Mouse (Mus musculus) retina, embryonic 14.5 days (tissue): ENCODE data around the gene Phlpp1.

Source experiments
- DNase-seq: peaks from one replicate; pipeline ENCODE4 v3.0.0-alpha.2; 2015; ENCODE audit warnings: low spot score

Gene Phlpp1

DNA sequence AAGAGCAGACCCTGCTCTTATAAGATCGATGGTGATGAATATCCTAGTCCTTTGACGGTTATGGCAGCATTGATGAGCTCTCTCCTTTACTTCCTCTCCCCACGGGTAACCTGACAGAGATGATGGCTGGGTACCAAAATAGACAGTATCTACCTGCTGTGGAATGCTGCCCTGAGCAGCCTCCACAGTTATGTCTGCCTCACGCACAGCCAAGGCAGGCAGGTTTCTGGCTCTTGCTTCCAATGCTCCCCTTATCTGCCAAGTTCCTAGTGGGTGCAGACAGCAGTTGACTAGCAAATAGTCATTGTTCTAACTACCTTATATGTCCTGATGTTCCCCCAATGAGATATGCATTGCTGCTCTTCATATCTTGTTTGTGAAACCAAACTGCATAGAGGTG is 215.7 kb downstream of the Phlpp1 start:
- DNase-seq = no peak

DNA sequence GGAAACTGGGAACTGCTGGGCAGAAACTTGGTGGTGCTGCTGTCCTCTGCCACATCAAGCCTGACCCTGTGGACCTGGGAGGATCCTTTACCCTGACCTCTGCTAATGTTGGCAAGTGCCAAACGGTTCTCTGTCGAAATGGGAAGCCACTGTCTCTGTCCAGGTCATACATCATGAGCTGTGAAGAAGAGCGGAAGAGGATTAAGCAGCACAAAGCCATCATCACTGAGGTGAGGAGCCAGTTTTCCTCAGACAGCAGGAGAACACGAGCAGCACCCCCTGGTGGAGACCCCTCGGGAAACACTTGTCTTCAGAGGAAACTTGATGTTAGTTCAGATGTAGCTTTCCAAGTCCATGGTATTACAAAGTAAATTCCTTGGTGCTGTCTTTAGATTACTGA is 218.1 kb downstream of the Phlpp1 start:
- DNase-seq = peak; percentile 89

DNA sequence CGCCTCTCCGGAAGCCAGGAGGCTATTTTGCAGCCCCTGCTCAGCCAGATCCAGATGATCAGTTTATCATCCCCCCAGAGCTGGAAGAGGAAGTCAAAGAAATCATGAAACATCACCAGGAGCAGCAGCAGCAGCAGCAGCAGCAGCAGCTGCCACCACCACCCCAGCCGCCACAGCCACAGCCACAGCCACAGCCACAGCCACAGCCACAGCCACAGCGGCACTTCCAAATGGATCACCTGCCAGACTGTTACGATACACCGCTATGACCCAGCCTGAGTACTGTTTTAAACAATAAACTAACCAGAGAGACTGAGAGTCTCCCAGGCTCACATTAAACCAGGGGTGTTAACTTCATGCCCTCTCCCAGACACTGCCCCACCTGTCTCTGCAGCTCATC is 221.5 kb downstream of the Phlpp1 start:
- no peak for DNase-seq

DNA sequence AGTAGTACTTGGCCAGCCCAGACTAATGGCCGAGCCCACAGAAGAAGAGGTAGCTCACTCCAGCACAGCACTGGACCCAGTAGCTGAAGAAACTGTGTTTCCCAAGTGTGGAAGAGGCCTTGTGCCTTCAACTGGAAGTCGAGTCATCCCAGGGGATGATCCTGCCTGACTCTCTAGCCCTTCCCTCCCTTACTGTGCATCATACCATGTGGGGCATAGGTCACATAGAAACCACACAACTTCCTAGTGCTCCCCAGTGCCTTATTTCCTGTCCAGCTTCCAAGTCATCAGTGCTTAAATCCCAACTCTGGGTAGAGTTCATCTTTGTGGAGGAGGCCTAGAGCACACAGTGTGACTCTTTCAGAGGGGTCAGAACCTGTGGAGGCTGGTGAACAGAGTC is 223.1 kb downstream of the Phlpp1 start:
- DNase-seq = no peak

DNA sequence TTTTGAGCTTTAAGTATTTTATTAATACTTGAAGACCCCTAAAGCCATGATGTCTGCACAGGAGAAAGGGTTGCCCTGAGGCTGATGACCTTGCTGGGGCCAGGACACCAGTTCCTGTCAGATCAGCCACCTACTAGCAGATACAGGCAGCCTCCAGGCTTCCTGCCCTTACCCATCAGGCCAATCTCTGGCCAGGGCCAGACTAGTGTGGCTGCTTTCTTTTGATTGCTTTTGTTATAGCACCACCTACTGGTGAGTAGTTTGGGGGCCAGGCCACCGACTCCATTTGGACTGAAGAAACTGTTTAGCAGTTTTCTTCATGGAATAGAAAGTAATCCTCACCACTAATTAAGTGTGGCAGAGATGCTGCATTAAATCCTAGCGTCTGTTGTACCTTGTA is 223.9 kb downstream of the Phlpp1 start:
- peak; percentile 90 for DNase-seq

DNA sequence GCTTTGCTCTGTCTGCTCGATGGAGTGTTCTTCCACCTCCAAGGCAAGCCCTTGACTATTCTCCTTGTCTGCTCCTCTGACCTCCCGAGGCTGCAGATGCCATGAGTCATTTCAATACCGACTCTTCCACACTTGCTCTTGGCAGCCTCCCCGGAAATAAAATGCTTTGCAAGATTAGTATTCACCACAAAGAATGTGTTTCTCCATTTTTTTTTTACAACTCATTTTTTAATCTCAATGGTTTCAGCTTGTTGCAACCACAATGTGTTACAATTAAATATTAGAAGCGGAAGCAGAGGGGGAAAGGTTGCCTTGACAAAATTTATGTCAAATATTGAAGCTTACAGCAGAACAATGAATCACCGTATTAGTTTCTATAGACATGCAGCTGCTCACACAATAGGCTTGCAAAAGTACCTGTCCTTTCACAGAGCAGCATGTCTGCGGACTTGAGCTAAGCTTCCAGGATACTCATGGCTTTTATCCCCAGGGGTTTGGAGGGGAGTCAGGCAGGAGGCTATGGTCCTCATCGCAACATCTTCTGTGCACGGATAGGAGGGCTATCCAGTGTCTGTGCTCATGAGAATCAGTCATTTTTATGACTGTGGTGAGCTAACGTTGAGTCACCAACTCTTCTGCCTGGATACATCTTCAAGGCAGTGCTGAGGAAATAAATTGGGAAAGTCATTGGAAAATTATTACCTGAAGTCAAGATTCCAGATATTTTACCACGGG is 229.5 kb downstream of the Phlpp1 start:
- no peak for DNase-seq

DNA sequence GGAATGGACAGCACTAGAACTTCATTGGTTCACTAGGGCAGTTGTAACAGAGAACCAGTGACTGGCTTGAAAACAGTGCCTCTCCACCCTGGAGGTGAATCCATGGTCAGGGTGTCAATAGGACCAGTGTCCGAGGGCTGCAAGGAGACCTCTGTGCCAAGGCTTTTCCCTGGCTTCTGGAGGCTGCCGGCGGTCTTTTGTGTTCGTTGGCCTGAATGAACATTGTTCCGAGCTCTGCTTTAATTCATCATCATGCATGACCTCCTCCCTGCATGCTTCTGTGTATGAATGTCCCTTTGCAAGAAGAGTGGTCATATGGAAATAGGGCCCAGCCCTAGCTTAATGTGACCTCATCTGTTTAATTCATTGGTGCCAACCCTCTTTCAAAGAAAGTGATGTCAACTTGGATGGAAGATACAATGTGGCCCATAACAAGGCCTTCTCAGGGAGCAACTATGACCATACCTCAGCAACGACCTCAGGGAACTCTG is 231.5 kb downstream of the Phlpp1 start:
- DNase-seq = peak; percentile 74

DNA sequence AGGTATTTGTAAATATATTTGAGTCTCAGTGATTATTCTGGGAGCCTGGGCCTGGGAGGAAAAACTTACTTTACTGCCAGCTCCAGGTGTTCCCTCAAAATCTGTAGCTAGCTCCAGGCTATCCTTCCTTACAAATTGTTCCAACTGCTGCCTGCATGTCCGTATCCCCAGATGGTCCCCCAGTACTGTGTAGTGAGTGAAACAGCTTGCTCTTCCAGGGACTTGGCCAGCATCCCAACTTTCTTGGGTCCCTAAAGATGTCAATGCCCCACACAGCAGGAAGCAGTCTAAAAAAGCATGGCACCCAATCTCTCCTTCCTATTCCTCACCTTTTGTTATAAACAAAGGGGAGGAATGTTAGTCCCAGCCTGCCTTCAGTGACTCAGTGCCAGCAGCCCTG is 235.3 kb downstream of the Phlpp1 start:
- DNase-seq = no peak

DNA sequence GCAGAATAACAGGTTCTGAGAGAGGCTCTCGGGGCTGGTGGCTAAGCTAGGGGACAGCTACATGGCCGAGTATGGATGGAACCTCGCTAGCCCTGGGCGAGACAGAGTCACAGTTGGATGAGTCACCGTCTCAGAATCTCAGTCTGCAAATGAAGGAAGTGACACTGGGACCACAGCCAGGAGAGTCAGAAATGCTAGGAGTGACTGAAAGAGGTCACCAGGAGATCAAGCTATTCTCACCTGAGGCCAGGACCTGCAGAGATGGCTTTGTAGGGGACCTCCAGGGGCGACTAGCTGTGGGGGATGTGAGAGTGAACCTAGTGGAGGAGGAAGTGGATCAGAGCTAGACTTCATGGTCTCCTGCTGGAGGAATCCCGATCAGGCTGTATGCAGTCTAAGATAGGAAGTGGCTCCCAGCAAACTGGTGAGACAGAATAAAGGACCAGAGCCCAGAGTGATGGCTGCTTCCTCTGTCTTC is 236.4 kb downstream of the Phlpp1 start:
- DNase-seq = no peak

DNA sequence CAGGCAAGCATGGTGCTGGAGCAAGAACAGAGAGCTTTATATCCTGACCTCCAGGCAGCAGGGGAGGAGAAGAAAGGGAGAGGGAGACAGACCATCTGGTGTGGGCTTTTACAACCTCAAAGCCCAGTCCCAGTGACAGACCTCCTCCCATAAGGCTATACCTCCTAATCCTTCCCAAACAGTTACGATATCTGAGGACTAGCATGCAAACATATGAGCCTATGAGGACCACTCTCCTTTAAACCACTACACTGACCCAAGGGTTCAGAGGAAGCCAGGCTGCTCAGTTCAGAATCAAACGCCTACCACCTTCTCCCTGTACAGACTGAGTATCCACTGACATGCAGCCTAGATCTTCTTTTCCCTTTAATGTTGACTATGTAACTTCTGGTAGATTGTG is 239.3 kb downstream of the Phlpp1 start:
- DNase-seq = no peak

DNA sequence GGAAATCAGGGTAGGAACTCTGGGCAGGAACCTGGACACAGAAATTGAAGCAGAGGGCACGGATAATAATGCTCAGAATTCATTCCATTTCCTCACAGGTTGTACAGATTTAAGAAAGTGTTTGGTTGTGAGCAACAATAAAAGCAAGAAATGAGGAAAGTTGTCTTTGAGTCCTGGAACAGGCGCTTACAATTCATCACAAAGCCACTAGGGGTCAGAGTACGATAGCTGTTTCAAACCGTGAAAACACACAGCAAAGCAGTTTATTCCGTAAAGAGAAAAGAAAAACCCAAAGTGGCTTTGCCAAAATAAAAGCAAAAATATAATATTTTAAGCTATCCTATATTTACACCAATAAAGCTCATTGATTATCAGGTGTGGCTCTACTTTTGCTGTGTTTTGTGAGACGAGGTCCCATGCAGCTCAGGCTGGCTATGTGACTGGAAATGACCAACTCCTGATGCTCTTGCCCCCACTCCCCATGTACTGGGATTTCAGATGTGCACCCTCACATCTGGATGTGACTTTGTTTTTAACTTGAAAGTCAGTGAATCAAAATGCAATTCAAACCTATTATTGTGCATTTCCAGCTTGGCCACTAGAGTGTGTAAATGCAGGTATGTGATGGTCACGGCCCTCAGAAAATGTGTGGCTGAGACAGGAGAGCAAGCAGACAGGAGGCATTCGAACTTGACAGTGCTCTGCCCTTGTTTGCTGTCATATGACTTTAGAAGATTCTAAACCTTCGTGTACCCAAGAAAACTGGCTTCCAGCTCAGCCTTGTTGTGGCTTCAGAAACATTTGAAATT is 253.8 kb downstream of the Phlpp1 start:
- DNase-seq = peak; percentile 80

DNA sequence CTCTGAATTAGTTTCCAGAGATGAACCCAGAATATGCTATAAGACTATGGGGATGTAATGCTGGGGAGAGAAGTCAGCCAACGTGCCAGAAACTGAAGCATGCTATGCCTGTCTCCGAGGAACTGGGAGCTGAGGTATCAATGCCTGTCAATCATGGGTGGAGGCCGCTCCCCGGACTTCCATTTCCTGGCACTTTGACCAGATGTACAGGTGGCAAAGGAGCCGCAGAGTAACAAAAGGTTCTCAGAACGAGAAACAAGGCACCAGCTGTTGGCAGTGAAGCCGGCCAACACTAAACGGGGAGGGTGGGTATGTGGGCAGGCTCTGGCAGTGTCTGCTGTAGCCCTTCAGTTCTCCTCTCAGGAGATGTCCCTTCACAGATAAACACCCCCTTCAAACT is 256.6 kb downstream of the Phlpp1 start:
- DNase-seq = peak; percentile 31

DNA sequence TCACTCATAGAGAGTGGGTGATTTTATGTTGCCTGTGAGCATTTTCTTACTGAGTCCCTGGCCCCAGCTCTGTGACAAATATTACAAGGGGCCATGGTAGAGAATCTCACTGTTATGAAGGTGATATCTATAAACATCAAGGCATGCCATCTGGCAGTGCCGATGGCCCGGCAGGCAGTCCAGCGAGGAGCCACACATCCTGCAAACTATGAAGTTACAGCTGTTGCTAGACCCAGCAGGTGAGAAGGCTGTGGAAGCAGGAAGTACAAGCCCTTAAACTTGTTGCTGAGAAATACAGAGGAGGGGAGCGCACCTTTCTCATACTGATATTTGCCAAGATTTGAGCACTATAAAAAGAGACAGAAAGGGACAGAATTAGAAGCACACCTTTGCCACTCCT is 257.0 kb downstream of the Phlpp1 start:
- no peak for DNase-seq

DNA sequence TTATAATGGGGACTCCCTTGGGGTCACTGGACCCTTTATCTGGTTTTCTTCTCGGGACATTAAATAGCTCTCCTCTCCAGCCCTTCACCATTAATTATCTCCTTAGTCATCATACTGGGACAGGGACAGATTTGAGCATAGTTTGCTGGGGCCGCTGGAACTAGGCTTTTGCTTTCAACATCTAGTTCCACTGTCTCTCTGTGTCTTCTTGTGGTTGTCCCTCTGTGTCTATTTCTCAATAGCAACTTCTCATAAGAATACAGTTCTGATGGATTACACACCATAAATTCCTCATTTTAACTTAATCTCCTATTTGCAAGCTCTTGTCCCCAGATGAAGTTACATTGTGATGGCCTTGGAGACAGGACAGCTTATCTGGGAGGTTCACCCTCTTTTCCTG is 262.0 kb downstream of the Phlpp1 start:
- peak; percentile 17 for DNase-seq
